Mouse (Mus musculus): ENCODE measurements around the gene Dpf3. TPM values are rescaled to one million over a fixed set of nuclear protein-coding genes. Genes with fewer than 3 reads are reported as not detected.

Gene Dpf3
- total RNA-seq, 1 experiment from 2014 or later = 10.6 TPM

DNA sequence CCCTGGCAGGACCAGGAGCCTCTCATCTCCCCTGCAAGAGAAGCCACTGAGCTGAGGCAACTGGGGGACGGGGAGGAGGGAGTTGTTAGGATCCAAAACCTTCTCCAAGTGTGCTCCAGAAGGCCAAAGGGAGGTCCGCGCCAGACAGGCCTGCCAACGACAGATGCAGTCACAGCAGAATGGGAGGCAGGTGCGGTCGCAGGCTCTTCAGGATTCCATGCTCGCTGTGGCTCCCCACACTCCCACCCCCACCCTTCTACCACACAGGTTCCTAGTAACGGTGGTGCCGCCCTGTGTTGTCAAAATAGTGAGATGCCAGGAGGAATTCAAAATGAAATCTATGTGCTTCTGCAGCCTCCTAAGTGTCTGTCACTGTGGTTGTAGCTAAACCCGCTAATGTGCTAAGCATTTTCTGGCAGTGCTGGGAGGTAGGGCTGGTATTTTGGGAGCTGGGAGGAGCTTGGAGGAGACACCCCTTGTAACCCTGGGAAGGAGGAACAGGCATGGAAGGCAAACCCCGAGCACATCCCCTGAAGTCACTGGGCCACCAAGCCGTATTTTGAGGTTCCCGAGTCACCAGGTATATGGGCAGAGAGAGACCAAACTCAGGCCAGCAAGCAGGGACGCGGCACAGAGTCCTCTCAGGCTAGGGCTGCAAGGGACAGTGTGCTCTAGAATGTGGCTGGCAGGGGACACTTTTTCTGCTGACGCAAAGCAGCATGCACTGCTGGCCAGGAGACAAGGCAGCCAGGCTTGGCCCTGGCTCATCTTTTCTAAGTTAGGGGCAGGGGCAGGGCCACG is 75.6 kb downstream of the Dpf3 start:
- peak; percentile 63 for DNase-seq

DNA sequence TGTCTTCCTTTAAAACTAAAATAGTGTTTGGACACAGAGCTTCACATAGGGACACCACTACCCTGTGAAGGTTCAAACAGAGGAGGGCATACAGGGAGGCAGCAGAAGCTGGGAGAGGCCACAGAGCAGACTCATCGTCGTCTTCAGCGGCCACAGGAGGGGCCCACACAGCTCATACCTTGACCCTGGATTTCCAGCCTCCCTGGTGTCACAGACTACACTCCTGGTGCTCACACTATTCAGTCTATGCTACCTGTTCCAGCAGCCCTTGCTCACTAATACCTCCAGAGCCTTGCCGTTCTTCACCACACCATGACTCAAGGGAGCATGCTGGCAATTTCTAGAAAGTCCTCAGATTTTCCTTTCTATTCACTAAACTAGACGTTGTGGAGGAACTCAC is 76.5 kb downstream of the Dpf3 start:
- DNase-seq = no peak

DNA sequence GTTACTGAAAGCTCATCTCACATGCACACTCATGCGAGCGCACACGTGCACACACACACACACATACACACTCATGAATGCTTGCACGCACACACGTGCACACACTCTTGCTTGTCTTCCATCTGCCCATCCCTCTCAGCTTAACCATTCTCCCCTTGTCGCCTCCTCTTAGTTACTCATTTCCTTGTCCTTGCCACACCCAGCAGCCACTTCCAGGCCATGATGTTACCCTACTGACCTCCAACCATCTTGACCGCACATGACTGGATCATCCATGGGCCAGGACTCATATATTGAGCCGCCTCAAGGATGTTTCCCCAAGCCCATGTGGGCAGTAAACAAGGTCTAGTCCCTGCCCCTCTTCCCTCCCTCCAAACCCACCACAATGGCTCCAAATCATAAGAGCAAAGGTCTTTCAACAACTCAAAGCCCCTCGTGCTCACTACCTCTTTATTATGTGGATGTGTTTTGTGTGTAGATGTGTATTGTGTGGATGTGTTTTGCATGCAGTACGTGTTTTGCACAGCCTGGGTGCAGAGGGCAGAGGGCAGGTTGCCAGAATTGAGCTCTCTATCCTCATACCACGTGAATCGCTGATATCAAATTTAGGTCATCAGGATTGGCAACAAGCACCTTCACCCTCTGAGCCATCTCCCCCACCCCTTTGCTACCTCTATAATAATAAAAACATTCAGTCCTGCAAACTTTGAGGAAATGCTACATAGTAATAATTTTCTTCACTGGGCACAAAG is 82.0 kb downstream of the Dpf3 start:
- DNase-seq = no peak

DNA sequence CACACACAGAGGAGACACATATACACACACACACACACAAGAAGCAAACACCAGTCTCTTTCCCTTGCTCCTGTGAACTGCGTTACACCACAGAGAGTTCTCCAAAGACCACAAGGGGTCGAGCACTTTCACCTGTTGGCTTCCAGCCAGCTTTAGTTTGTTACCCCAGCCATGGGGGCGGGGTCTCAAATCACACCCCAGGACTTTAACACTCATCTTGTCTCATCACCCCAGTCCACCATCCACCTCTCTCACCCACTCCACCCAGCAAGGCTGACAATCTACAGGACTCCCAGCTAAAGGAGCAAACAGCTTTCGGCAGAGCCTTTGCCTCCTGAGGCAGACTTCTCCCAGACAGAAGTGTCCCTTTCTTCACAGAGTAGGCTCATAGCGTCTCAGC is 85.2 kb downstream of the Dpf3 start:
- DNase-seq = no peak

DNA sequence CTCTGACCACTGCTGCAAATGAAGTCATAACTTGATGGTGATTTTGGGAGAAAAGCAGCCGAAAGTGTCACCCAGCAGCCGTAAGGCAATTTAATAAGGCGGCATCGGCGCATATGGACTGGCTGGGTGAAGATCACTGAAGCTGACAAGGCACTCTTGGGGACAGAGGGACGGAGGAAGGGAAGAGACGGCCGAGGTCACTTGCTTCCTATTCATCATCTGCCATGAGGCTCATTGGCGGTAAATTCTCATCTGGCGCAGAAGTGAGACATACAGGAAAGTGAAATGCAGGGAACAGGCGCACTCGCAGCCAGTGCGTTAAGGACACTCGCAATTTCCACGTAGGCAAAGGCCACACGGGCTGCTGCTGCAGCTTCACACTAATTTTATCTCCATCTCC is 95.5 kb downstream of the Dpf3 start:
- DNase-seq = peak; percentile 43

DNA sequence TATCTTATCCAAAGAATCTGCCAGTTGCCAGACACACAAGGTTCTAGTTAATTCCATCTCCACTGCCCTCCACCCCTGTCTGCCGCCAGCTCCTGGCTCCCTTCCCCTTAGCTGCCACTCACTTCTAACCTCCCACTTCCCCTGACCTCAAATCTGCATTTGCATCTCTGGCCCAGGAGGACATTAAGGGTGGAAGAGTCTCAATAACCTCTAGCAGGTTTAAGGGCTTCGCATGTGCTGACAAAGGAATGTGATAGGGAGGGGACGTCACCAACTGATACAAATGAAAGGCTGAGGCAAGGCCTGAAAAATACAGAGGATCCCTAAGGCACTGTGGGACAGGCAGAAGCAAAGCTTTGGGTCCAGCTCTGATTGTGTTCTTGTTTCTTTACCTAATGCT is 100.0 kb downstream of the Dpf3 start:
- DNase-seq = no peak

DNA sequence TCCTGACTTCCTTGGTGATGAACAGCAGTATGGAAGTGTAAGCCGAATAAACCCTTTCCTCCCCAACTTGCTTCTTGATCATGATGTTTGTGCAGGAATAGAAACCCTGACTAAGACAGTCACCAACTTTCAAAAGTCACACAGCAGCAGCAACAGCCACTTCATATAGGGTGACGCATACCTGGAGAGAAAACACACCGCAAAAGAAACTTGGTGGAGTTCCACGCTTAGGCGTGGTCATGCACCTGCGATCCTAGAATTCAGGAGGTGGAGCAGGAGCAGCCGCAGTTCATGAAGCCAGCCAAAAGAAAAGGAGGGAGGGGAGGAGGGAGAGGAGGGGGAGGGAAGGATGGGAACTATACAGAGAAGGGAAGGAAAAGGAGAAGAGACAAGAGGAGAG is 106.4 kb downstream of the Dpf3 start:
- no peak for DNase-seq

DNA sequence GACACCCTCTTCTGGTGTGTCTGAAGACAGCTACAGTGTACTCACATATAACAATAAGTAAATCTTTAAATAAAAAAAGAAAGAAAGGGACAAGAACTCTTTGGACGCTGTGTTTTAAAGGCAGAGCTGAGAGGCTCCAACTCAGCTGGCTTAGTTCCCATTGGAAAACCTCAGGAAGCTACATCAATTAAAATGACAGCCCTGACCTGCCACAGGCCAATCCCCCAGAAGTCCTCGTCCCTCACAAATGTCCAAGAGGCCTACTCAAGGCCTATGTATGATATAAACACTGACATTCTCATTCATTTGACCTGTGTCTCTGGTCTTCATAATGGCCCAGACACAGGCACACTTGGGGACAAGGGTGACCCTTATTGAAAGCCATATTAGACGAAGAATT is 107.5 kb downstream of the Dpf3 start:
- peak; percentile 63 for DNase-seq

DNA sequence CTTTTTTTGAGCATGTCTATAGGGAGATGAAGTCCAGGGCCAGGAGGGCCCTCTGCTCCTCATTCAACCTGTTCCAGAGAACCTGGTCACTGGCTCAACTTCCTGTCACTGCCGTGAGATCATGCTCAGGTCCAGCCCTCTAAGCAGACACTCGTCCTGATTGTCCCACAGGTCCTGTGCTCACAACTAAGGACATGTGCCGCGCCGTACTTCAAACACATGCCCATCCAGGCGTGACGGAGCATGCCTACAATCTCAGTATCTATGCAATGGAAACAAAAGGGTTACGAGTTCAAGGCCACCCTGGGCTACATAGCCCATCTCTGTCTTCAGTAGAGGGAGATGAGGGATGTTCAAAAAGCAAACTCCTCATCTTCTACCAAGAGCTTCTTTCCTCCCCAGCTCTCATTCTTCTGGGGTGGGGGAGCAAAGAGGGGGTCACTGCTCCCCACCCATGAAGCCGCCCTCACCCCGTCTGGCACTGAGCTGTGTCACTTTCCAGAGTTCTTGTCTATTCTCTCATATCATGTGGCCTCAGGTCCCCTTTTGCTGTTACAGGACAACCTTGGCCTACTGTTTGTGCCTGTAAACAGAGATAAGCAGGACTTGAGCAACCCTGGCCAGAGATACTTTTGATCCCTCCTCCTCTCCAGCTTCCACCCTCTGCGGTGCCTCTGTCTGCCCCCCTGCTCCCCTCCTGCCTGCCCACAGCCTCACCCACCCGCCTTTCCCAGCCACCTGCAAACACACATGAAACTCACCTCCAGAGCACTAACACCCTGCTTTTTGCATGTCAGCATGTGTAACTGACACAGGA is 112.3 kb downstream of the Dpf3 start:
- DNase-seq = peak; percentile 73

DNA sequence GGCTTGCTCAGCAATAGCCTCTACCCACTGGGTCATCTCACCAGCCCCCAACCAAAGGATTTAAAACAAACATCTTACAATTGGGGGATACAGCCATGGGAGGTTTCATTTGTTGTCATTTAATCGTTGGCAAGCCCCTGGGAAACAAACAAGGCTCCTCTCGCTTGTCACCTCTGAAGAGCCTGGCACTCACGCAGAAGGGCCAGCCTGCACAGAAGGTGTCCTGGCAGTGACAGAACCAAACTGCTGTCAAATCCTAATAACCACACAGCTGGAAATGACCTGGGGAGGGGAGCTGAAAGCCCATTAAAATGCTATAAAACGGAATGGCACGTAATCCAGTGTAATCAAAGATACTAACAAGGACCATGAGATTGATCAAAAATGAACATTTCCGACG is 114.4 kb downstream of the Dpf3 start:
- no peak for DNase-seq

DNA sequence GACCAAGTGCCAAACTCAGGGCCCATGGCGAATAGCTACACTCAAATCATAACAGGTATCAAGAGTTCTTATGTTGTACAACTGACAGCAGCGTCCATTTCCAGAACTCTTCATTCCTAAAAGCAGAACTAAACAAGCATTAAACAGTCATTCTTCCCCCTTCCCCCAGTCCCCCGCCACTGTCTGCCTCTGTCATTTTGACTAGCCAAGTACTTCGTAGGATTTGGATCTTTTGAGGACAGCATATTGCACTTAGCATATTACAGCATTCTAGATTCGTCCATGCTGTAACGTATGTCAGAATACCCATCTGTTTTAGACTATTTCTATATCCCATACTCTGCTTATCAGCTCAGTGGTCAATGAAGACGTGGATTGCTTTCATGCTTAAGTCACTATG is 115.2 kb downstream of the Dpf3 start:
- no peak for DNase-seq

DNA sequence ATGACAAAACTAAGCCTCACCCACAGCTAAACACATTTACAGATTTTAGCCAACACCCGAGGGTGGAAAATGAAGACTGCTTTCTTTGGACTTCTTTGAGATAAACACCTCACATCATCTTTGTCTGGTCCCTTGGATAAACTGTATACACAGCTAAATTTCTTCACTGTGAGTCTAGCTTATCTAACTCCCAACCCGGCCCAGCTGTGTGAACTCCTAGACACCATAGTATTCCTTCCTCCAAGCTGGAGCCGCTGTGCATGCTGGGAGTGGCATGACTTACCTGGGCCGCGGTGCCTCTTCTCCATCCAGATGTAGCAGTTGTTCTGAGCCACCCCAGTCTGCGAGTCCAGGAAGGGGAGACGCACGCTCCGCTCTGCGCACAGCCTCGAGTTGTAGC is 117.3 kb downstream of the Dpf3 start:
- DNase-seq = no peak

DNA sequence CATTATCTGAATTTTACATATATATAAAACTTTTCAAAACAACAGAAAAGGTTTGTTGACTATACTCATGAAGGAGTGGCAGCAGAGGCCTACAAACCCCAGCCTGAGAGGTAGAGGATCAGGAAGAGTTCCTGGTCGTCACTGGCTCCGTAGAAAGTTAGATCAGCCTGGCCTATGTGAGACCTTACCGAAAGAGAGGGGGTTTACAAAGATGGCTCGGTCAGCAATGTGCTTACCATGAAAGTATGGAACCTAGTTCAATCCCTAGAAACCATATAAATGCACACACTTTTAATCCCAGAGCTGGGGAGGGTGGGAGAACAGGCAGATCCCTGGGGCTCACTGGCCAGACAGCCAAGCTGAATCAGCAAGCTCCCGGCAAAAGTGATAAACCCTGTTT is 118.1 kb downstream of the Dpf3 start:
- DNase-seq = no peak

DNA sequence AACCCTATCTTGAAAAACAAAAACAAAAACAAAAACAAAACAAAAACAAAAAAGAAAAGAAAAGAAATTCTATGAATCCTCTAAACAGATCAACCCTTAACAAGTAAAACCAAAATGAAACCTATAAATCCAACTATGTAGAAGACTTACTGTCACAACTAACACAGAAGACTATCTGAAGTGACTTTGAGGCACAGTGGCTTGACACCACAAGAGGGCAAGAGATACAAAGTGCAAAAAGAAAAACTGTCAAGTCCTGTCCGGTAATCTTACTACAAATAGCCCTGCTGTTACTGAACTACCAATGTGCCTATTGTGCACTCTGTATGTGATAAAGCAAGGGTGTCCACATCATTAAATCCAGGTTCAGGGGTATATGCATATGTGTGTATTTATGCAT is 120.0 kb downstream of the Dpf3 start:
- DNase-seq = no peak

DNA sequence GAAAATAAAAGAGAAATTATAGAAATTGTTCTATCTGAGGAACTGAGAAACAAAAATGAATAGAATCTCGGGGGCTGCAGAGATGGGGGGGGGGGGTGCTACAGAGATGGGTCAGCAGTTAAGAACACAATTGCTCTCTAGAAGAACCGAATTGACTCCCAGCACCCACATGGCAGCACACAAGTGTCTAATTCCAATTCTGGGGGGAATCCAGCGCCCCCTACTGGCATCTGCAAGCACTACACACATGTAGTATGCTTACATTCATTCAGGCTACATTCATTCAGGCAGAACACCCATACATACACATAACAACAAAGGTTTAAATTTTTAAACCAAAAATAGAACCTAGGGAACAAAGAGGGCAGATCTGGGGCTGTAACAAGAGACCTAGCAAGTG is 122.7 kb downstream of the Dpf3 start:
- no peak for DNase-seq

DNA sequence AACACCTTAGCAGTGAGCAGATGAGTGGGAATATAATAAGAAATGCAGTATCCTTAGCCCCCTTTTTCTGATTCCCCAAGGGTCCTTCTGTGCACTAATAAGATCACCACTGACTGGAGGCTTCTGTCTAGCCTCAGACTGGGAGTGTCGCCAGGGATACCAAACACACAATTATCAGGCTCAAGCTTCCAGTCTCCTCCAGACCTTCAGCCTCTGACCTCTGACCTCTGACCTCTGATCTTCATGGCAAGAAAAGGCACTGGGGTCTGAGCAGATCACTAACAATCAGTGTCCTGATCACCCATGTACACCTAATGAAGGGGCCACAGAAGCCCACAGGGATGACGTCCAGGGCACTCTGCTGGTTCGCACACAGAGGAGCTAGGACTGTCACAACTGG is 125.7 kb downstream of the Dpf3 start:
- DNase-seq = no peak

DNA sequence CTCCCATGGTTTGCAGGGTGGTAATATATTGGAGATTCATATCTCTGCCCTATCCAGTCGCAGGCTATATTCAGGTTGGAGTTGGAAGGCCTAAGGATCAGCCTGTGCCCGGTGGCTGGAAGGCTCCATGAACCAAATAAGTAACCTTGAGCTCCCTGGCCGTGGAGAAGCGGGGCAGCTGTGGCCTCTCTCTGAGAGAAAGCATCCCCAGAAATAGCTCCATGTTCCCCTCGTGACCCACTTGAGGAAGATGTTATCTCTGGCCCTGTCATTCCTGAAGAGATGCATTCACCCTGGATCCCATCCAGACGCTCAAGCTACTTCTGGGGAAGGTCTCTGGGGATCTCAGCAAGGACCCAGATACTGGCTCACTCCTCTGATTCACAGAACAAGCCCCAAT is 134.9 kb downstream of the Dpf3 start:
- DNase-seq = peak; percentile 14

DNA sequence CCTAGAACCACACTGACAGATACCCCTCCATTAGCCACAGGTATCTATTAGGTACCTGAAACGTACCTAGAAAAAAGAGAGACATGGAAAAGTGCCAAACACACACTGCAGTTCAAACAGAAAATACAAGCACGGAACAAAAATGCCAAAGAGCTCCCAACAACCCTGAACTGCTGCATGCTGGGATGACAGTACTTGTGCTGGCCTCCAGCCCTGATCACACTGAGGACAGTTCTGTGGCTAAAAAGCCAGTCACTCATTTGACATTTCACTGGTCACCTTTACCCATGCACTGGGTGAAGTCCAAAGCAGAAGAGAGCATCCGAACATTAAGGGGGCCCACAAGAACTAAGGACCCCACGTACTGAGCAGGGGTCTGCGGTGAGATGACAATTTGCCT is 137.8 kb downstream of the Dpf3 start:
- no peak for DNase-seq

DNA sequence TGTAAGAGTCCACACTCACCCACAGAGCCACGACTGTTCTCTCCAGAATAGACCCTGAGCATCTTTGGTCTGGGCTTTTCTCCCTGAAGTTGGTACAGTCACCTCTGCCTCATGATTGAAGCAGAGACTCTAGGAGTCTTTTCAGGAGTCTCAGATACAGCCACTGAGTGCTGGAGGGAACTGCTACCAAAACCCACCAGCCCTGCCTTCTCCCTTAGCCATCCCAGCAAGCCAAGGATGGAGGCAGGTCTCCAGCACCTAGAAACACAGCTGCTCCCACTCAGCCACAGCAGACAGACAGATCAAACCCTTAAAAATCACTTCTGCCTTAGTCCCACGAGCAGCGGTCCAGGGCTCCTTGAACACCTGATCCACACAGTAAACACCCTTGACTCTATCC is 139.3 kb downstream of the Dpf3 start:
- no peak for DNase-seq

DNA sequence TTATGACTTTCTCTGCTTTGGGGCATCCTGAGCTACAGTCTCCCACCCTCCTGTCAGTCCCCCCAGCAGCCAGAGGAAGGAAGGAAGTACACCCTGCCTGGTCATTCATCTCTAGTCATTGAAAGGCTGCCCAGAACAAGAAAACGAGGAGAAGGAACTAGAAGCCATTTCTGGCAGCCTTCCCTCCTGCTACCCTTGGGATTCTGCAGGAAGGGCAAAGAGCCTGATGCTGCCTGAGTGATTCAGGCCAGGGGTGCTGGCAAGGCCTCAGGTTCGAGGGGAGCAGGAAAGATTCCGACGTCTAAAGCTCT is 144.7 kb downstream of the Dpf3 start:
- DNase-seq = peak; percentile 78

DNA sequence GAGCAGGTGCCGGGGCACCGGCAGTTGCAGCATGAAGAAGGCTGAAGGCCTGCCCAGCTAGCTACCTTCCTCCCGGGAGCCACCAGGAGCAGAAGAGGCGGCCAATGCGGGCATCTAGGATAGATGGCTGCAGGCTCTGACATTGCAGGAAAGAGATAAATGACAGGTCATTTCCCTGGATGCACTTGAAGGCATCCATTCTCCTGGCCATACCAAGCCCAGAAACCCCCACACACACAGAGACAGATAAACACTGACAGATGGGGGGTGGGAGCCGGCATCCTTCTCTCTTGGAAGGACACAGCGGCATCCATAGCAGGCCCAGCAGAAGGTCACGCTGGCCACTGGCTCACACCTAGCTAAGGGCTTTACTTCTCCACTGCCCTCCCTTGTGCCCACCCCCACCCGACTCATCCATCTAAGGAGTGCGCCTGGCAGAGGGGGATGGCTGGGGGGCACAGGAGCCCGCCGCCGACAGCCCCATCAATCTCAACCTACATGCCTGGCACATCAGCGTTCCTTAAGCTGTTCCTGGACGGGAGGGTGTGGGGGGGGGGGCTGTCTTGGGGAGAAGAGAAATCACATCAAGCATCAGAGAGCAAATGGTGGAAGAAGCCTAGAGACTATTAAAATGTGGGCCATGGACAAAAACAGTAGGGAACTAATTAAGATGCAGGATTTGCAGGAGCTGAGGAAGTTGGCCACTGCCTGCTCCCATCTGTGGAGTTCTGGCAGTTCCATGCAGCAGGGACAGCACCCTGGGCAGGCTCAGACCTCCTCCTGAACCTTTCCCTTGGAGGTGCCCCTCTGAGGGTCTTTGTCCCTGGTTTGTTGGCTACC is 145.3 kb downstream of the Dpf3 start:
- DNase-seq = no peak

DNA sequence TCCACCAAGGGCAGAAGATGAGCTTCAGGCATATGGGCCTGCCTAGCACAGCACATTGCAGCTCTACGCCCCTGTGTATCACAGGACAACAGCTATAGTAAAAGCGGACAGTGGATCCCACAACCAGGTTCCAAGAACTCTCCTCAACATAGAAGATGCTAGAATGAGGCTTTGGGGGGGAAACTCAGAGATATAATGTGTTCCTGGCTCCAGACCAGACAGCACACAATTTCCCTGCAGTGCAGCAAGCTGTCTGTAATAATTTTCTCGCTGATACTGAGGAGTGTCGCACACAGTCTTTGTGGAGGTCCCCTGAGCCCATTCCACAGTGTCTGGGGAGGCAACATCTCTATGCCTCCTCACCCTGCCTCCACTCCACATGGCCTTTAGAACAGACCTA is 146.6 kb downstream of the Dpf3 start:
- no peak for DNase-seq
